Mouse (Mus musculus) testis, postnatal 14 days (tissue): ENCODE measurements around the gene Smoc2.

Experiments
- DNase-seq: peaks from one replicate; pipeline ENCODE4 v3.0.0; 2021; ENCODE audit warnings: low spot score

Smoc2 gene

DNA sequence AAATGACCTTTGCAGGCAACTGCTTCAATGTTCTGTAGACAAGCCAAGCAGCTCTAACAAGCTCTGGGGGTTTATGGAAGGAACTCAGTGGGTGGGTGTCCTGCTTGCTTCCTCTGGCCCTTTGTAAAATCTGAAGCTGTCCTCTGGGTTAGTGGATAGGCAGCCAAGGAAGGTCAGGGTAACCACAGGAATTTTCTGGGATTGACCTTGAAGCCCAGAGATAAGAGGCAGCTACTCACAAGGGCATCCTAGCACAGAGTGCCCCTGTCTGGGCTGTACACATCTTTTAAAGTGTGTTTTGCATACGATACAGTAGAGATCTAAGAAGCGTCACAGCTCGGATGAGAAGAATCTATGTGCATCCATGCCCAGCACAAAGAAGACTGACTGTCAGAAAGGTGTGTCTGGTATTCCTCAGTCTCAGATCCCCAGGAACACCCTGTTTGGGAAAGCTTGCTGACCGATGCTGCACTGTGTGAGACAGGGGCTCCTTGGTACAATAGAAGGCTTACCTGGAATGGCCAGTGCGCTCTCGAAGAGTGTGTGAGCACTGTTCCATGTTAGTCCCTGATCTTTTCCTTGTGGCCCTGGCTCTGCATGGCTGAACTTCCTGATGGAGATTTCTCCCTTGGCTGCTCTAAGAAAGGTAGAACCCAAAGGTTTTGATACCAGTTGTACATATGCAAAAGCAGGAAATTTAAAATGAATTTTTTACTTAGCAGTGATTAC, 69.9 kb downstream of the Smoc2 start:
- no peak for DNase-seq

DNA sequence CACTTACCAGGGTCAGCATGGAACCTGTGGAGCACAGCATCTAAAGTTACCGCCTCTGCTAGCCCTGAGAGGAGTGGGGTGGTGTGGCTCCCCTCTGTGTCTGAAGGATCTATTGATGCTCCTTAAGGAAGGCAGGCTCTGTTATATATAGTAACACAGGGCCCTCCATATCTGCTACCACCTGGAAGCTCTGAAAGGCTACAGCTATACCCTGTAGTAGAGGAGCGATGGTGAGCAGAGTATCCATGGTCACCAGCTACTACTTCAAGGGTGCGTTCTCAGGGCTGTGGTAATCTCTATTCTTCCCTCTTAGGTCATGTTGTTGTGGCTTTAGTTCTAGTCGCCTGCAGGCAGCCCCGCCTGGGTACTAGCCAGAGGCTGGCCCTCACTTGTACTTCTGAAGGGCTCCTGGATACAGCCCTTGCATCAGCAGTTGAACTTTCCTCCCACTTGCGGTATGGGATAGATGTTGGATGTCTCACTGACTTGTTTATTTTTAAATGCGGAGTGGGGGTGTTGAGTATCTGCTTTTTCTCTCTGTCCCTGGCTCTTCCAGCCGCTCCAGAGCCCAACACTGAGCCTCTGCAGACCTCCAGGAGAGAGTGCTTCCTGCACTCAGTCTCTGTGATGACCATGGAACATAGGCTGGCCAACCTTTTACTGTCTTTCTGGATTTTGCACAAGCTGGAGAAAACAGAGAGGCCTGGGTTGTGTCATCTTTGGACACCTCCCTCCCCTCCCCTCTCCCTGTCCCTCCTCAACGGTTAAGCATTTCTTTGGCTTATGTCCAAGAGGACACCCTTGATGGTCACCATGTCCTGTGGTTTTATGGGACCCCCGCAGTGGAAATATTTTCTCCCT, 74.1 kb downstream of the Smoc2 start:
- DNase-seq = no peak

DNA sequence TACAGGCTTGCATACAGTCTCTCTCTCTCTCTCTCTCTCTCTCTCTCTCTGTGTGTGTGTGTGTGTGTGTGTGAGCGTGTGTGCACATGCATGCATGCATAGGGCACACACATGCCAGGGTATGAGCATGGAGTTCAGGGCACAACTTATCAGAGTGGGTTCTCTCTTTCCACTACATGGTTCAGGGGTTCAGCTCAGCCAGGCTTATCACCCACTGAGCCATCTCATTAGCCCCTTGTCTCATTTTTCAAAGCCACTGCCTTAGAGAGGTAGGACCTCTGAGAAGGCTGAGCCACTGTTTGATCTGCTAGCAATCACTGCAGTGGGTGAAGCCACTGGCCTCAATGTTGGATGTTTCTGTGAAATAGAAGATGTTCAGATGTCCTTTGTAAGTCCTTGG, 82.2 kb downstream of the Smoc2 start:
- DNase-seq = no peak

DNA sequence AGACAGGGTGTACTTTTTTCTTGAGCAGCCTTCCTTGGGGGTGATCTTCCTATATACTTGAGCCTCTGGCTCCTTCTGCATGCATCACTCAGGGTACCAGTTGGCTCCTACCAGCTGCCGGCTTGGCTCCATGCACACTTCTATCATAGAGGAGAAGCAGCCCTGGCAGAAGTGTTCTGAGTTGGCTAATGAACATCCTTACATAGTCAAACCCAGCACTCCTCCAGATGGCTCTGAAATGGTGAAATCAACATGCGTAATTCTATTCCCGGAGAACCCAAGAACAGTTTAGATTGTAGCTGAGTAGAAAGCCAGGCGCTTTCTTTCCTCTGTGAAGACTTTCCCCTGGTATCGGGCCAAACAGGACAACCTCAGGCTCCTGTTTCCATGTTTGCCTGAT, 91.2 kb downstream of the Smoc2 start:
- no peak for DNase-seq

DNA sequence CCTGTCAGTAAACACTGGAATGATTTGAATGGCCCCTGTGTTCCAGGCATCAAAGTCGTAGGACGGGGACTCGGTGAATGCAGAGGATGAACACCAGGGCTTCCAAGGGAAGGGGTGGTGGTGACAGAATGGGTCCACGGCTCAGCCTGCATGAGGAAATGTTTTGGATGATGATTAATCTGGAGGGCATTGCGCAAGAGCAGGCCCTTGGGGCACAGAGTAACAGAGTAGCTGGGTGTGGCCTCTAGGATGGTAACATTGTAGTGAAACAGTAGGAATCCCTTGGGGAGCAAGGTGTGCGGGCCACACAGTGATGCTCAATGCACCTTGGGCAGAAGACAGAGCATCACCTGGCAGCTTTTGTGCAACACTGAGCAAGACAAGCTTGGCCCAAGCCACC, 92.3 kb downstream of the Smoc2 start:
- peak; percentile 51 for DNase-seq

DNA sequence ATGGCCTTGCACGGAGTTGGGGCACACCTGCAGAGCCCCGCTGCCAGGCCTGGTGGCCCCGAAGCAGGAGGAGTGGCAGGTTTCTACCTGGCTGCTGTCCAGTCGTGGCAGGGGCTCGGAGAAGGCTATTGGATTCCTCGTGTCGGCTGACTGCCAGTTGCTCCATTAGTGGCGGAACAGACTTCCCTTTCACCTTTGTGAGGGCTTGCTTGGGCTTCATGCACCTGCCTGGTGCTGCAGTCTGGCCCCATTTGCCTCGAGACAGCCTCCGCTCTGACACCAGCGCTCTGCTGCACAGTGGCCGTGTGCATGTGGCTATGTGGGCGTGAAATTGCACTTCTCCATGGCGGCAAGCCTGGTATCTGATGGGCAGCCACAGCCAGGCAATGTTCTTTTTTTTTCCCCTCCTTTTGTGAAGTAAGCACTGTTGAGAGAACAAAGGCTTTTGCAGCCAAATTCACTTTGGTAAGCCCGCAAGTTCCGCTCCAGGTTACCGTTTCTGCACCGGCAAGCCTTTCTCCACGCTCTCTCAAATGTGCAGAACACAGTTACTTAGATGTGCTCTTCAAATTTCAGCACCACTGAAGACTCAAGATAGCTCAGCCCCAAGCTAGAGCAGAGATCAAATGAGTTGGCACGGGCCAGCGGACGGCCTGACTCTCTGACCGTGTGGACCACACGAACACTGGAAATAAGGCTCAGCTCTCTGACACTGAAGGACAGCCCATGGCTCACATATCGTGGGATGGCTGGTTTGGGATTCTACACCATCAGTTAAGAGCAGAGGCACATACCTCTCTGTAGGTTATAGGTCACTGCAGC, 93.2 kb downstream of the Smoc2 start:
- DNase-seq = peak; percentile 11

DNA sequence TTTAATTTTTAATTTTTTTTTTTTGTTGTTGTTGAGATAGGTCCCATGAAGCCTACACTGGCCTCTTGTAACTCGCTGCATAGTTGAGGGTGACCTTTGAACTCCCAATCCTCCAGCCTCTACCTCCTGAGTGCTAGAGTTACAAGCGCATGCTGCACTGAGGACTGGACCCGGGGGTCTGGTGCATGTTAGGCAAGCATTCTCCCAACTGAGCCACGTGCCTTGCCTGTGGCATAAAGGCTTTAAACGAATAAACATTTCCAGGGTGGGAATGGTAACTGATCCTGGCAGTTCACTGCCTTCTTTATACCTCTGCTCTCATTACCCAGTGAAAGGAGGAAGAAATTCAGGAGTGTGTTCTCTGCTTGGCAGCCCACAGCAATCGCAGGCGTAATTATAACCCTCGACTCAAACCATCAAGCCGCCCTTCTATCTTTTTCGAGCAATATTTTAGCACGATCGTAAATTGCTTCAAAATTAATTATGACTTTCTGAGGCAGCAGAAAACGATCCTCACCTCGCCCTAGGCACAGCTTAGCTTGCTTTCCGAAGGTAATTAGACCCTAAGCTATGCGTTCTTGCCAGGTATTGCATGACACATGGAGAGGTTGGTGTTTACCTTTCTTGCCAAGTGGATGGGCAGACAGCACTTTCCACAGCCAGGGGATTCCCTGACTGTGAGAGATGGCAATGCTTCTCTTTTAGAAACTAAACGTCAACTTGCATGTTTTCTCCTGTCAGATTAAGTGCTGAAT, 99.6 kb downstream of the Smoc2 start:
- DNase-seq = no peak

DNA sequence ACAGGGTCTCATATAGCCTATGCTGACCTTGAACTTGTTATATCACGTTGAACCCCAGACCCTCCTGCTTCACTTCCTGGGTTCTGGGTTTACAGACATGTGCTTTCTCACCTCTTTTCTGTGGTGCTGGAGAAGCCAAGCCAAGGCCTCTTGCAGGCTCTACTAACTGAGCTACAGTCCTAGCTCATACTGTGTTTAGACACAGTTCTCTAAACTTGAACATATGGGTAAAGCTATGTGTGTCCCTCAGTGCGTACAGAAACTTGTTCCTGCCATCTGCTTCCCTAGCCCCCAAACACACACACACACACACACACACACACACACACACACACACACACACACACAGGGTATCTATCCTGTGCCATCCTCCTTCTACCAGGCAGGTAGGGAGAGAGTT, 100.2 kb downstream of the Smoc2 start:
- no peak for DNase-seq

DNA sequence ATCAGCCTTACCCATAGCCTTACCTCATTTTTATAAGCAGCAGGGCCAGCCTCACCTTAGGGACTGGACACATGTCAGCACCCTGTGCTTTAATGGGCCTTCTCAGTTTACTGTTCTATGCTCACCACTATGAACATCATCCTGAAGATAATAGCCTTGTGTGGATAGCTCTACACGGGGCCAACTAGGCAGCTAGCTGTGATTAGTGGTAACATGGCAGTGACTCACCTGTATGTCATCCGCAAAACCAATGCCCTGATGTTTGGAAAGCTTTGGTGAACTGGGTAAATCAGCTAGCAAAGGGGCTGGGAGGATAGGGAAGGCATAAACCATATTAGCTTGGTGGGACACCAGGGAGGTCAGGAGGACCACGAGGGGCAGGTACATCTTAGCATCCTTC, 100.7 kb downstream of the Smoc2 start:
- no peak for DNase-seq

DNA sequence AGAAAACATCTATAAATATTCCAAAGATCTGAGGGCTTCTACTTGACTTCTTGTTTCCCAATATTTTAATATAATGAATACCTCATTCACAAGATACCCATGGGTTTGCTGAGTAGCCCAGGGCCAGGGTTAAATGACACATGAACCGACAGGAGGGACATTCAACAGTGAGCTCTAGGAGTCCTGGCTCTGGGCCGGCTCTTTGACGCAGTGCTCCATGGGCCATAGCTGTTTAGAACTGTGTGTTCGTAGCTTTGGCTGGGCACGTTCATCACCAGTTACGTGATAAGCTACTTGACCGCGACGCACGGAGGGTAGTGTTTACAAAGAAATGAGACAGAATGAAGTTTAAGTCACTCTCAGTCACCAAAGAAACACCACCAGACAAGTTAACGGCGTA, 101.2 kb downstream of the Smoc2 start:
- no peak for DNase-seq

DNA sequence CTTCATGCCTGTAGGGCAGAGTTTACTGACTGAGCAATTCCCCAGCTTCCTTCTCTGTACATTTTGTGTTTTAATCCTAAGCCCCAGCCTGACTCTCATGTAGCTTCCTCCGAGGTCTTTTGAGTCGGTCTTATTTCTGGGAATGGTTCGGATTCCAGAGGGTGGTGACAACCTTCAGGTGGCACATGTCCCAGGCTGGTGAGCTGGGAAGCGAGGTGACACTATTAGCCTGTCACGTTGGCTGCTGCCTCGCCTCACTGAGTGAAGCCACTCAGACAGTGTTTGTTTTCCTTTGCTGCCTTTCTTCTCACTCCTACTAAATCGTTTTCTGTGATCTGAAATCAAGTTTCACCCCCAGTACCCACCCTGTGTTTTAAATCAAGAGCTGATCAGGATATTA, 102.2 kb downstream of the Smoc2 start:
- no peak for DNase-seq

DNA sequence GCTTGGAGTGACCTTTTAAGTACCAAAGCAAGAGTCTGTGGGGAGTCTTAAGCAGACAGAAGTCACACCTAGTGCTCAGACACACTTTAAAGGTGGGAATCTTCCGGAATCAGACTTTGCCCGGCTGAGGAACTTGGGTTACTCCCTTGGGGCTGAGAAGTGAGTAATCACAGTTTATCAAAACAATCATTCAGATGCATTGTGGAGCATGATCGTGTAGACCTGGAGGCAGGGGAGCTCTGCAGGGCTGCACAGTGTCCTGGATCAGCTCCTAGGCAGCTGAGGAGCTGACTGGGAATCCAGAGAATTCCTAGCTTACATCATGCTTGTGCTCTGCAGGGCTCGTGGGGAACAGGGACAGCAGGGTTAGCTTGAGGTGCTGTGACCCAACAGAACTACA, 104.7 kb downstream of the Smoc2 start:
- no peak for DNase-seq

DNA sequence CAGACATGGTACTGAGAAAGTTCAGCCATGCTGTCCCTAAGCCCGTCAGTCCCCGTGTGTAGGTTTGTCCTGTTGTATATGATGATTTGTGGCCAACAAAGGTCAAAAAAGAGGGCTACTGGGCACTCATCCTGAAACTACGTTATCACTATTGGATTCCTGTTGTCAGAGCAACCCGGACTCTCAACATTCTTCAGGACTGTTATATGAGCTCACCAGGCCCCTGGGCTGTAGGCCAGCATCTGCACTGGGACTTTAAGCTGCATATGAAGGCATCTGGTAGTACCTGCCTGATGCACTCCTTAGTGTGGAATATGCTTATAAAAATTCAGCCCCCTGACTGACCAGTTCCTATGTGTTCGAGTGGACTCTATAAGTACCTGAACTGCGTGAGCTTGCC, 105.7 kb downstream of the Smoc2 start:
- no peak for DNase-seq

DNA sequence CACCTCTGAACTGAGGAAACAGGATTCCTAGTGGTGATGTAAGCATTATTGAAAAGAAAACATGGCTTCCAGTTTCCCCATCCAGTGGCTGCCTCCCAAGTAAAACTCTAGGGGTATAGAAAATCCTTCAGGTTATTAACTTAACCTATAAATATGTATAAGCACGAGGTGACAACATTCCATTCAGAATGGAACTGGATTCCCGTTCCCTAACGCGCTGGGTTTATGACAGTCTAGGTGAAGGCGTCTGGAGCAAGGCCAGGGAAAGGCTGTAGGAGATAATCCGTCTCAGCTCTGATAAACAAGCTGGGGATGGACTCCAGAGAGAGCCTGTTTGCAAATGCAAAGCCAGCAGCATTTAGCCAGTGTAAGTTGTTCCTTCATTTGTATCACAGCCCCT, 108.0 kb downstream of the Smoc2 start:
- no peak for DNase-seq

DNA sequence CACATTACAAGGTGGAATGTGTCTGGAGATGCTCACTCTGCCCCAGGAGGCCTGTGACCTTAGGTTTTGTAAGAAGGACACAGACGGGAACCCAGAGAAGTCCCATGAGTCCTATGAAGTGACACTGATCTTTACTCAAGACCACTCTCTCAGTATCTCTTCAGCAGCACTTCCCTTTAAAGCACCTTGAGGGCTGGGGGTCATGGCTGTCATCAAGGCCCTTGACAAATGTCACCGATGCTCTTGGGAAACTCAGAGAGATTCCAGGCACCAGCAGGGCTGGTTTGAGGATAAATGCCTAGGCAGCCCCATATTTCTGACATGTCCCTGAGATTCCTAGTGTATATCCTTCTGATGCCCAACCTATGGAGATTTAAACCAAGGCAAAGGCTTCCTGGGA, 113.1 kb downstream of the Smoc2 start:
- DNase-seq = no peak

DNA sequence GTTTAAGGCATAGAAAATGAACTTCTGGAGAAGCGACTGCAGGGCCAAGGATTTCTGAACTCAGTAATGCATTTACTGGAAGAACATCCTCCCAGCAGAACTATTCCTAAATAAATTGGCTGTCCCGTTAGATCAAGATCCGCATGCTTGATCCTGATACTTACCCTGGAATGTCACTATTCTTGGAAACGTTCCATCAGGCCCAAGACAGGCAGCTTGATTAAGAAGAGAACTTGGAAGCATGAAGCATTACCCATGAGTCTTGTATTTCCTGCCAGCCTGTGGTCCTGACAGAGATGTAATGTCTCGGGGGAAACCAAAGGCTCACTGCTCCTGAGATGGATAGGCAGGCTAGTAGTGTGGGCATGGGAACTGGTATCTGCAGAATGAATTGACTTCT, 115.6 kb downstream of the Smoc2 start:
- no peak for DNase-seq

DNA sequence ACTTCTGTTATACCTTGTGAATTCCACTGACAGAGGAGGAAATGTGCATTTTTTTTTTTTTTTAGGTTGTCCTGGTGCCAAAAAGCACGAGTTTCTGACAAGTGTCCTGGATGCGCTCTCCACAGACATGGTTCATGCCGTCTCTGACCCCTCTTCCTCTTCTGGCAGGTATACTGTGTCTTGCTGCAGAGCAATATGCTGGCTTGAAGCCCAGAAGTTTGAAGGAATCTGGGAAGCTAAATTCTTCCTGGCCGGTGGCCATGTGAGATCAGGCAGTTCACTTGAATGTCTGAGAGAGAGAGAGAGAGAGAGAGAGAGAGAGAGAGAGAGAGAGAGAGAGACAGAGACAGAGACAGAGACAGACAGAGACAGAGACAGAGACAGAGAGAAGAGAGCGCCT, 118.2 kb downstream of the Smoc2 start:
- DNase-seq = peak; percentile 76

DNA sequence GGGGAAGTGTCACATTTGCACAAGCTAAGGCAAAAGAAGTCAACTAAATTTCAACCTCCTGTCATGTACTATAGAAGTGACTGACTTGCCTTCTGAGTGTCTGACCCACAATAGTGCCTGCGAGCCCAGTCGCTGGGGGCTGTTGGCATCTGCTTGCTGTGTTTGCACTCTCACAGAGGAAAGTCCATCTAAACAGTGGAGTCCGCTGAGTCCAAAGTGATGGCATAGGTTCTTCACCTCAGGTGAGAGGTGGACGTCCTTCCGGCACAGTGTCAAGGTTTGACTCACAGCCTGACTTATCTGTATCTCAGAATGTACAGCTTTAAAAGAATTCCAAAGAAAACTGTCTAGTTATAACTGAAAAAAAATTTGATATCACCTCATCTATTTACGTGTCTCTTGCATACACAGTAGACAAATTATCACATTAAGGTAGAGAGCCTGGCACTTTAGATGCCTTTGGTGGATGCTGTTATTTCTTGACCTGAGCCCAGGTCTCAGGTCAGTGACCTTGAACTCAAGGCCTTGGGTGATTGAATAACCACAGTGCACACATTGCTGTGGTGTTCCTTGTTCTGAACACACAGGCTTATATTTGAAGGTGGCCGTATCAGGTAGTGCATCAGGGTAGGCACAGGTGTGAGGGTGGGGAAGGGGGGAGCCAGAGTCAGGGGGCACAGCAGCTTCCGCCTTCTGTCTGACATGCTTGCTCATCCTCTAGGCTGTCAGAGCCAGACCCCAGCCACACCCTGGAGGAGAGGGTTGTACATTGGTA, 119.5 kb downstream of the Smoc2 start:
- DNase-seq = no peak

DNA sequence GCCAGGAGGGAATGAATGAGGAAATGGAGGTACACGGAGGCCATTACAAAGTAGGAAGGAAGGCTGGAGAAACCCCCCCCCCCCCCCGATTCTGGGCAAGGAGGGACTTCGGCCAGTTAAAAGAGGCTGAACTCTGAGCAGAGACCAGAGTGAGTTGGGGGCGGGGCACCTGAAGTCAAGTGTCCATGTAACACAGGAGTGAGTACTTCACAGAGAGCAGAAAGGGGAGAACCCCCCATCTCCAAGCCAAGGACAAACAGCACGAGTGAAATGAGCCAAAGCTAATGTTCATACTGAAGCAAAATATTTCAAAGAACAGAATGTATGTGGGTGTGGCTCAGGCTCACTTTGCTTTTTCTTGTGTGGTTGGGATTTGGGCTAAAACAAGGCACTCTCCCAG, 121.7 kb downstream of the Smoc2 start:
- DNase-seq = no peak

DNA sequence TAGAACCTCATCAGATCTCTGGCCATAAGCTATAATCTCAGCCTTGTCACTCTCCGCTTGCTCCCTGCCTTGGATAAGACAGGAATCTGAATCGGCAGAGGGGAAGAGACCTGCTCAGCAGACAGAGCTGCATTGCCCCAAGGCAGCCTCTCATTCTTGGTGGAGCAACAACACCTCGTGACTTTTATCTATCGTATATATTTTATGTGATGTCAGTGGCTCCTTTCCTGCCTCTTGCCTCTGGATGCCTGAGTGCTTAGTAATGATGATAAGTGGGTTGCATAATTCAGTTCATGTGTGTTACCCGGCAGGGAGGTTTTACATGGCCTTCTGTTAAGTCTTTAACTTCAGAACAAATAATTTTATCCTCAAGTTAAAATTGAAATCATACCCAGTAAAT, 128.6 kb downstream of the Smoc2 start:
- no peak for DNase-seq

DNA sequence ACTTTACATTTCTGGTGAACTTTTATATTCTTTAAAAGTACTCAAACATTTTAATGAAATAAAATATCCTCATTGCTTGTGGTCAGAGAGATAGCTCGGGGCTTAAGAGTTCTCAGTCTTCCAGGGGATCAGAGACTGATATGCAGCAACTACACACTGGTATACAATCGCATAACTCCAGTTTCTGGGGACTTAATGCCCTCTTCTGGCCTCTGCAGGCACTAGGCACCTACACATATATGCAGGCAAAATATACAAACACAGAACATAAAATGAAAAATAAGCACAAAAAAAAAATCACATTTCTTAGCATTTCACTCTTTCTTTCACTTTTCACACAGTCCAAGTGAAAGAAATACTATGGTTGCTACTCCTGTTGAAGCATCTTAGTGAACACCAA, 133.2 kb downstream of the Smoc2 start:
- no peak for DNase-seq
